Mouse (Mus musculus) kidney, embryonic 16.5 days (tissue): ENCODE data around the gene Dnajc5. TPM values are rescaled to one million over a fixed set of nuclear protein-coding genes. Genes with fewer than 3 reads are reported as not detected.

ENCODE experiments used
- ATAC-seq: fragments of 200-750 bp; cut with Nextera tagmentation; 2 replicates; pipeline ENCODE4 v1.8.0; 2017; ENCODE audit warnings: moderate TSS enrichment; ENCODE audit not compliant: low FRiP score, low TSS enrichment
- H3K27ac ChIP-seq: fragments of 300-500 bp; sonication (generic); 2 replicates; pipeline ENCODE4 v1.5.1; 2014; ENCODE audit warnings: low read length
- H3K27me3 ChIP-seq: fragments of 300-500 bp; sonication (generic); 2 replicates; pipeline ENCODE4 v1.6.1; 2014; ENCODE audit warnings: low read length, control low read depth, mixed read lengths; ENCODE audit not compliant: insufficient read depth
- H3K36me3 ChIP-seq: fragments of 300-500 bp; sonication (generic); 2 replicates; pipeline ENCODE4 v1.6.1; 2014; ENCODE audit warnings: low read length, control low read depth, mixed read lengths; ENCODE audit not compliant: insufficient read depth
- H3K4me1 ChIP-seq: fragments of 300-500 bp; sonication (generic); 2 replicates; pipeline ENCODE4 v1.6.1; 2014; ENCODE audit warnings: low read length, control low read depth, mixed read lengths; ENCODE audit not compliant: insufficient read depth
- H3K4me2 ChIP-seq: fragments of 300-500 bp; sonication (generic); replicated peaks from 2 replicates; pipeline ENCODE4 v1.6.1; 2014; ENCODE audit warnings: low read depth, low read length
- H3K4me3 ChIP-seq: fragments of 300-500 bp; sonication (generic); 2 replicates; pipeline ENCODE4 v1.5.1; 2014; ENCODE audit warnings: mild to moderate bottlenecking, low read length
- H3K9ac ChIP-seq: fragments of 300-500 bp; sonication (generic); replicated peaks from 2 replicates; pipeline ENCODE4 v1.6.1; 2014; ENCODE audit warnings: low read length
- H3K9me3 ChIP-seq: fragments of 300-500 bp; sonication (generic); 2 replicates; pipeline ENCODE4 v1.6.1; 2016; ENCODE audit warnings: low read length, control low read depth
- WGBS: fragments of 180-500 bp; shearing (Covaris S2); extraction: QIAGEN DNeasy Blood & Tissue Kit; methylation state at CpG from one replicate; pipeline ENCODE4 v1.1.7; 2014; 5-methylcytosine and 5-hydroxymethylcytosine counted together
- microRNA-seq: library from miRNA; unstranded; fragments of <30 nt; microRNA quantifications from one replicate; pipeline ENCODE4, GENCODE M21; 2016
- polyA plus RNA-seq: library from polyadenylated mRNA; unstranded; fragments of >200 nt; fragmentation: Nextera tagmentation; extraction: Ambion mirVana; gene quantifications from 2 replicates; pipeline ENCODE4 v1.2.1, GENCODE M21; 2015

Gene Dnajc5
- polyA plus RNA-seq, 1 experiment from 2014 or later, result 91.7 TPM

GRCm38 (mm10) chr2:181601751-181602145, 81.5 kb downstream of the Dnajc5 start:
- Histone ChIP-seq H3K27ac (peak overlapping the region; percentile 78), H3K9me3 (no peaks in the 10 kb centered on the region)

GRCm38 (mm10) chr2:181602367-181602766, 82.1 kb downstream of the Dnajc5 start:
- Histone ChIP-seq H3K9me3 (no peaks in the 10 kb centered on the region), H3K4me3 (no peak overlapping the region), H3K4me2 (peak overlapping the region; percentile 81; the same call in 1 of the 2 replicates), H3K4me1 (peaks cover 27% of the 10 kb centered on the region), H3K9ac (no peak overlapping the region), H3K27ac (no peak overlapping the region), H3K36me3 (no peaks in the 10 kb centered on the region), H3K27me3 (no peaks in the 10 kb centered on the region; the same call in 1 of the 2 replicates)
- no peak for ATAC-seq
- 81% methylated on average over 4 of the region's 4 CpGs for WGBS

More at GRCm38 (mm10) chr2:181601751-181602145, 81.5 kb downstream of the Dnajc5 start:
- ATAC-seq, result no peak
- Histone ChIP-seq H3K4me3 (peak overlapping the region; percentile 87), H3K4me1 (peaks cover 27% of the 10 kb centered on the region), H3K4me2 (peak overlapping the region; percentile 81), H3K27me3 (no peaks in the 10 kb centered on the region; the same call in 1 of the 2 replicates), H3K36me3 (no peaks in the 10 kb centered on the region), H3K9ac (peak overlapping the region; percentile 90)
- 30% methylated on average over 10 of the region's 10 CpGs for WGBS

Small RNAs within 50 kb of the gene (microRNA-seq; reads per million reads assigned to microRNA genes)
- gene Mir7006, result not detected

Other genes starting within 250 kb of the Dnajc5 start
- 15.7 and 18.7 TPM in 2 replicates for gene Gmeb2, start 232.4 kb upstream of the Dnajc5 start, polyA plus RNA-seq
- gene Stmn3, start 206.0 kb upstream of the Dnajc5 start, polyA plus RNA-seq, result 3.7 and 7.7 TPM in 2 replicates
- 51.2 and 57.9 TPM in 2 replicates for gene Rtel1, start 200.7 kb upstream of the Dnajc5 start, polyA plus RNA-seq
- gene Zgpat, start 155.6 kb upstream of the Dnajc5 start, polyA plus RNA-seq, result 48.8 and 50.5 TPM in 2 replicates
- gene Arfrp1, start 155.1 kb upstream of the Dnajc5 start, polyA plus RNA-seq, result 72.5 and 73.5 TPM in 2 replicates
- 28.3 and 32.6 TPM in 2 replicates for gene Lime1, start 140.4 kb upstream of the Dnajc5 start, polyA plus RNA-seq
- gene Zbtb46, start 61.1 kb upstream of the Dnajc5 start, polyA plus RNA-seq, result 26.2 and 30.5 TPM in 2 replicates
- 0.15 and 0.20 TPM in 2 replicates for gene Abhd16b, start 27.3 kb upstream of the Dnajc5 start, polyA plus RNA-seq
- gene Tpd52l2, start 23.3 kb upstream of the Dnajc5 start, polyA plus RNA-seq, result 168 and 172 TPM in 2 replicates
- gene Uckl1, start 64.4 kb downstream of the Dnajc5 start, polyA plus RNA-seq, result 66.9 and 71.7 TPM in 2 replicates
- 75.2 and 79.7 TPM in 2 replicates for gene Prpf6, start 71.4 kb downstream of the Dnajc5 start, polyA plus RNA-seq
- gene Zfp512b, start 72.3 kb downstream of the Dnajc5 start, polyA plus RNA-seq, result 37.8 and 41.1 TPM in 2 replicates
- gene Samd10, start 78.7 kb downstream of the Dnajc5 start, polyA plus RNA-seq, result 29.5 and 31.4 TPM in 2 replicates
- 0.21 and 0.49 TPM in 2 replicates for gene Gm29797, start 136.5 kb downstream of the Dnajc5 start, polyA plus RNA-seq
- 61.6 and 65.2 TPM in 2 replicates for gene Sox18, start 151.2 kb downstream of the Dnajc5 start, polyA plus RNA-seq
- 29.3 and 29.9 TPM in 2 replicates for gene Tcea2, start 159.8 kb downstream of the Dnajc5 start, polyA plus RNA-seq
- gene Rgs19, start 173.5 kb downstream of the Dnajc5 start, polyA plus RNA-seq, result 67.7 and 72.1 TPM in 2 replicates
- gene Lkaaear1, start 178.0 kb downstream of the Dnajc5 start, polyA plus RNA-seq, result not detected in 2 replicates
- gene Oprl1, start 194.5 kb downstream of the Dnajc5 start, polyA plus RNA-seq, result 0.50 and 0.67 TPM in 2 replicates
- gene Myt1, start 242.8 kb downstream of the Dnajc5 start, polyA plus RNA-seq, result 0.27 and 0.31 TPM in 2 replicates